Mouse (Mus musculus) neural tube, embryonic 14.5 days (tissue): ENCODE measurements around the gene Plekhm1. TPM values are rescaled to one million over a fixed set of nuclear protein-coding genes. Genes with fewer than 3 reads are reported as not detected.
A peak's percentile ranks its signal among the peaks of the same experiment; 100 is the strongest.
"Not testable (repeated sequence)": the region's sequence is repeated elsewhere in the genome, so short reads cannot be mapped to it uniquely, and the experiment has no call there.

Experiments
- ATAC-seq: fragments of 200-750 bp; cut with Nextera tagmentation; 2 replicates; pipeline ENCODE4 v1.8.0; 2017; ENCODE audit warnings: low read depth, mild to moderate bottlenecking, moderate TSS enrichment, moderate library complexity
- H3K27ac ChIP-seq: fragments of 300-500 bp; sonication (generic); 2 replicates; pipeline ENCODE4 v1.5.1; 2014; ENCODE audit warnings: low read depth, mild to moderate bottlenecking, control low read depth, low read length, moderate library complexity, mixed read lengths
- H3K27me3 ChIP-seq: fragments of 300-500 bp; sonication (generic); 2 replicates; pipeline ENCODE4 v1.6.1; 2014; ENCODE audit warnings: low read length; ENCODE audit not compliant: control insufficient read depth, insufficient read depth
- H3K36me3 ChIP-seq: fragments of 300-500 bp; sonication (generic); 2 replicates; pipeline ENCODE4 v1.6.1; 2014; ENCODE audit warnings: low read length, mixed read lengths; ENCODE audit not compliant: control insufficient read depth, insufficient read depth
- H3K4me1 ChIP-seq: fragments of 300-500 bp; sonication (generic); 2 replicates; pipeline ENCODE4 v1.6.1; 2014; ENCODE audit warnings: low read length; ENCODE audit not compliant: control insufficient read depth, insufficient read depth
- H3K4me2 ChIP-seq: fragments of 300-500 bp; sonication (generic); 2 replicates; pipeline ENCODE4 v1.6.1; 2014; ENCODE audit warnings: mild to moderate bottlenecking, low read depth, low read length, control low read depth
- H3K4me3 ChIP-seq: fragments of 300-500 bp; sonication (generic); 2 replicates; pipeline ENCODE4 v1.5.1; 2014; ENCODE audit warnings: low read depth, low read length, control low read depth, mixed read lengths
- H3K9ac ChIP-seq: fragments of 300-500 bp; sonication (generic); replicated peaks from 2 replicates; pipeline ENCODE4 v1.6.1; 2014; ENCODE audit warnings: low read depth, mild to moderate bottlenecking, control low read depth, low read length, mixed read lengths
- H3K9me3 ChIP-seq: fragments of 300-500 bp; sonication (generic); 2 replicates; pipeline ENCODE4 v1.6.1; 2016; ENCODE audit warnings: low read length; ENCODE audit not compliant: control insufficient read depth
- WGBS: fragments of 180-500 bp; shearing (Covaris S2); extraction: QIAGEN DNeasy Blood & Tissue Kit; methylation state at CpG from one replicate; pipeline ENCODE4 v1.1.7; 2014; 5-methylcytosine and 5-hydroxymethylcytosine counted together
- polyA plus RNA-seq: library from polyadenylated mRNA; unstranded; fragments of >200 nt; fragmentation: Nextera tagmentation; extraction: Ambion mirVana; gene quantifications from 2 replicates; pipeline ENCODE4 v1.2.1, GENCODE M21; 2014

The Plekhm1 gene
- polyA plus RNA-seq, 1 experiment from 2014 or later: 9.5 TPM

- 11% methylated on average over 8 of the region's 8 CpGs for WGBS
- ATAC-seq: peak; percentile 44; the same call in 1 of the 2 replicates
- no peak overlapping the region for H3K4me2 ChIP-seq
- H3K4me1 ChIP-seq: no peaks in the 10 kb centered on the region
- H3K36me3 ChIP-seq: no peaks in the 10 kb centered on the region
- H3K9me3 ChIP-seq: no peaks in the 10 kb centered on the region
- no peaks in the 10 kb centered on the region for H3K27me3 ChIP-seq
- H3K9ac ChIP-seq: no peak overlapping the region
- no peak overlapping the region for H3K4me3 ChIP-seq
- no peak overlapping the region for H3K27ac ChIP-seq
These were observed 87.3 kb downstream of the Plekhm1 start for GRCm38 (mm10) chr11:103325172-103325571.

DNA sequence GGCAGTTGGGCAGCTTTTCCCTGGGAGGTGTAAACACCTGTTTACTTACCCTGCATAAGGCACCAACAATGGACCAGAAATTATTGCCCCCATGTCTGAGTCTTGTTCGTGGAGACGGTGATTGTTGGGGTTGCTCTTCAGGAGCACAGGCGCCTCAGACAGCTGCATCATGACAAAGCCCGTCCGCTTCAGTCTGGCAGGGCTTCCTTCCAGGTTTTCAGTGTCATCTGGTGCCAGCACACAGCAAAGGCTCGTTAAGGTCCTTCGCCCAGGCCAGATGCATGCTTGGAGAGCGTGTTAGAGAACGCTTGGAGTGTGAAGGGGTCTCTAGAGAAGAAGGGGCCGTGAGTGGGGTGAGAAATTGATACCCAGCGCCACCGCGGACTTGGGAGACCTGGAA, 87.8 kb downstream of the Plekhm1 start:
- 61% methylated on average over 13 of the region's 13 CpGs for WGBS
- Histone ChIP-seq H3K9me3 (no peaks in the 10 kb centered on the region), H3K36me3 (no peaks in the 10 kb centered on the region), H3K4me3 (no peak overlapping the region), H3K9ac (no peak overlapping the region), H3K27me3 (no peaks in the 10 kb centered on the region), H3K27ac (no peak overlapping the region), H3K4me1 (no peaks in the 10 kb centered on the region), H3K4me2 (no peak overlapping the region)
- ATAC-seq: 0 out of 2 replicates have a peak, but pooled peaks have one; percentile 6

GRCm38 (mm10) chr11:103322832-103323231, 89.7 kb downstream of the Plekhm1 start:
- H3K9me3 ChIP-seq, H3K4me1 ChIP-seq, H3K27ac ChIP-seq, H3K9ac ChIP-seq, H3K36me3 ChIP-seq, H3K4me2 ChIP-seq, H3K4me3 ChIP-seq, H3K27me3 ChIP-seq, ATAC-seq: not testable (repeated sequence)
- WGBS: 37% methylated on average over 4 of the region's 4 CpGs

DNA sequence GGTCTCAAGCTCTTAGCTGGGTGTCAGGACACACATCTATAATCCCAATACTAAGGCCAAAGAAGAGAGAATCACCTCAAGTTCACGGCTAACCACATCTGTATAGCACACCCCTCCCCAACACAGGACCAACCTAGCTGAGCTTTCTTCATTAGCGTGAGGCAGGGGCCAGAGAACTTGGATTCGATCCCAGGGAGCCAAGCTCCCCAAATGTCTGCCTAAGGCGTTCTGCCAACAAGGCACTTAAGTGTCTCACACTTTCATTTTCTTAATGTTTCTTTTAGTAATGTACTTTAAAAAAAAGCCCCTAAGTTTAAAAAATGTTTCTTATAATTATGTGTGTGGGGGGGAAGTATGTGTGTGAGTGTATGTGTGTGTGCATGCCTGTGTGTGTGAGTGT, 91.8 kb downstream of the Plekhm1 start:
- 63% methylated on average over 4 of the region's 4 CpGs for WGBS
- Histone ChIP-seq H3K36me3 (no peaks in the 10 kb centered on the region), H3K27ac (no peak overlapping the region), H3K27me3 (no peaks in the 10 kb centered on the region), H3K9me3 (no peaks in the 10 kb centered on the region), H3K4me2 (no peak overlapping the region), H3K9ac (no peak overlapping the region), H3K4me3 (no peak overlapping the region), H3K4me1 (no peaks in the 10 kb centered on the region)
- no peak for ATAC-seq

DNA sequence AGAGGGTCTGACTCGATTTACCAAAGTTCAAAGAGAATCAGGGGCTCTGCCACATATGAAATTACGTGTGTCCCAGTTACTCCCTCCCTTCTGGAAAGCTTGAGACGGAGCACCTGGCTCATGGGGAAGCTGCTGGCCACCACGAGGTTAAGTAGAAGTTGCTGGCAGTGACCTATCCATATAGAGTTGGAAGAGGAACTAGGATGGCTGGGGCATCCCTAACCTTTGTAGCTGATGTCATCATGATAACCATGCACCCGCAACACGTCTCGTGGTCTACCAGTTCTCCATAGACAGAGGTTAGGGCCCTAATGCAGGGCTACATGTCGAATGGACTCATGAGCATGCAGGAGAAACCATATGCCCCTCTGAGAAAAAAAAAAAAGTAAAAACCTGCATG, 92.3 kb downstream of the Plekhm1 start:
- 86% methylated on average over 8 of the region's 8 CpGs for WGBS
- no peak overlapping the region for H3K27ac ChIP-seq
- no peak overlapping the region for H3K4me3 ChIP-seq
- H3K27me3 ChIP-seq: no peaks in the 10 kb centered on the region
- no peak for ATAC-seq
- no peaks in the 10 kb centered on the region for H3K4me1 ChIP-seq
- H3K4me2 ChIP-seq: no peak overlapping the region
- H3K9me3 ChIP-seq: no peaks in the 10 kb centered on the region
- H3K9ac ChIP-seq: no peak overlapping the region
- no peaks in the 10 kb centered on the region for H3K36me3 ChIP-seq

- H3K27me3 ChIP-seq: no peaks in the 10 kb centered on the region
- ATAC-seq: no peak
- WGBS: 89% methylated on average over 1 of the region's 1 CpGs
- H3K4me2 ChIP-seq: no peak overlapping the region
- H3K27ac ChIP-seq: no peak overlapping the region
- no peak overlapping the region for H3K9ac ChIP-seq
- H3K36me3 ChIP-seq: no peaks in the 10 kb centered on the region
- no peaks in the 10 kb centered on the region for H3K4me1 ChIP-seq
- H3K9me3 ChIP-seq: no peaks in the 10 kb centered on the region
- H3K4me3 ChIP-seq: no peak overlapping the region
These were observed 94.4 kb downstream of the Plekhm1 start for GRCm38 (mm10) chr11:103318042-103318441.

GRCm38 (mm10) chr11:103315379-103315778, 97.1 kb downstream of the Plekhm1 start:
- Histone ChIP-seq H3K4me2 (no peak overlapping the region), H3K9me3 (no peaks in the 10 kb centered on the region), H3K27ac (no peak overlapping the region), H3K36me3 (no peaks in the 10 kb centered on the region), H3K4me3 (no peak overlapping the region), H3K9ac (no peak overlapping the region), H3K4me1 (no peaks in the 10 kb centered on the region), H3K27me3 (no peaks in the 10 kb centered on the region)
- ATAC-seq: no peak
- 83% methylated on average over 5 of the region's 5 CpGs for WGBS

- H3K4me3 ChIP-seq: no peak overlapping the region
- no peak overlapping the region for H3K27ac ChIP-seq
- H3K4me1 ChIP-seq: no peaks in the 10 kb centered on the region
- H3K4me2 ChIP-seq: no peak overlapping the region
- WGBS: 81% methylated on average over 10 of the region's 10 CpGs
- no peak for ATAC-seq
- no peak overlapping the region for H3K9ac ChIP-seq
- H3K9me3 ChIP-seq: no peaks in the 10 kb centered on the region
- no peaks in the 10 kb centered on the region for H3K36me3 ChIP-seq
- H3K27me3 ChIP-seq: no peaks in the 10 kb centered on the region
These were observed 97.6 kb downstream of the Plekhm1 start for GRCm38 (mm10) chr11:103314736-103315374.
